Mouse (Mus musculus) cortical plate, adult 2 months (tissue): ENCODE results near the gene Adgrl1.

Experiments
- CTCF ChIP-seq: fragments of 200-500 bp; IDR thresholded peaks from 2 replicates; pipeline ENCODE4 v1.5.1; 2011; ENCODE audit warnings: mild to moderate bottlenecking, control low read depth, low read length; ENCODE audit not compliant: insufficient read depth; ENCODE audit errors: extremely low read depth
- POLR2A ChIP-seq: fragments of 200-500 bp; IDR thresholded peaks from 2 replicates; pipeline ENCODE4 v1.6.1; 2011; ENCODE audit warnings: mild to moderate bottlenecking, low read length, control low read depth; ENCODE audit not compliant: insufficient read depth; ENCODE audit errors: extremely low read depth

DNA sequence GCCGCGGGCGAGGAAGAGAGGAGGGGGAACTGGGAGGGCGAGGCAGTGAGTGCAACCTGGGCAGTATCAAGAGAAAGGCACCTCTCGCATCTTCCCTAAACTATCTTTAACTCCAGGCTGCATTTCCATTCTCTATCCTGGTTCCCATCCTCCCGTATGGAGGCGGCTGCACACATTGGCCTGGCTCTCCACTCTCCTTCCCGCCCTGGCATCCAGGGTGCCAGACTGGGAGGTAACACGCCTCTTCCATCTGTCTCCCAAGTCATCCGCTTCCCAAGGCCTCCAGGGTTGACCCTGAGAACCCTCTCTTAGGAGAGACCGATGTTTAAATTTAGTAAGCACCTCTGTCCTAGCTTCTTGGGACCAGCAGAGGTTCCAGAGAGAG lies 24.3 kb upstream of the Adgrl1 start:
- TF ChIP-seq CTCF (no peak), POLR2A (no peak)
